Mouse (Mus musculus) heart, embryonic 13.5 days (tissue): ENCODE measurements around the gene Sept7. TPM values are rescaled to one million over a fixed set of nuclear protein-coding genes. Genes with fewer than 3 reads are reported as not detected.

Experiments used
- ATAC-seq: fragments of 200-750 bp; cut with Nextera tagmentation; 2 replicates; pipeline ENCODE4 v1.8.0; 2017; ENCODE audit warnings: moderate TSS enrichment; ENCODE audit not compliant: insufficient number of reproducible peaks, low FRiP score, low TSS enrichment; ENCODE audit errors: extremely low read depth
- H3K27ac ChIP-seq: fragments of 300-500 bp; sonication (generic); replicated peaks from 2 replicates; pipeline ENCODE4 v1.5.1; 2015; ENCODE audit warnings: moderate library complexity, mild to moderate bottlenecking, inconsistent platforms
- H3K27me3 ChIP-seq: fragments of 300-500 bp; sonication (generic); replicated peaks from 2 replicates; pipeline ENCODE4 v1.6.1; 2015; ENCODE audit warnings: mild to moderate bottlenecking, inconsistent platforms
- H3K36me3 ChIP-seq: fragments of 300-500 bp; sonication (generic); 2 replicates; pipeline ENCODE4 v1.6.1; 2015; ENCODE audit warnings: mild to moderate bottlenecking, inconsistent platforms
- H3K4me1 ChIP-seq: fragments of 300-500 bp; sonication (generic); 2 replicates; pipeline ENCODE4 v1.6.1; 2015; ENCODE audit warnings: inconsistent platforms
- H3K4me2 ChIP-seq: fragments of 300-500 bp; sonication (generic); 2 replicates; pipeline ENCODE4 v1.6.1; 2015; ENCODE audit warnings: inconsistent platforms, mild to moderate bottlenecking, moderate library complexity
- H3K4me3 ChIP-seq: fragments of 300-500 bp; sonication (generic); 2 replicates; pipeline ENCODE4 v1.5.1; 2015; ENCODE audit warnings: moderate library complexity, mild to moderate bottlenecking, inconsistent platforms
- H3K9ac ChIP-seq: fragments of 300-500 bp; sonication (generic); 2 replicates; pipeline ENCODE4 v1.6.1; 2015; ENCODE audit warnings: inconsistent platforms, mild to moderate bottlenecking, moderate library complexity
- H3K9me3 ChIP-seq: fragments of 300-500 bp; sonication (generic); 2 replicates; pipeline ENCODE4 v1.6.1; 2016; ENCODE audit warnings: inconsistent platforms
- WGBS: fragments of 180-500 bp; shearing (Covaris S2); methylation state at CpG from one replicate; pipeline ENCODE4 v1.1.7; 2015; ENCODE audit warnings: mixed read lengths; 5-methylcytosine and 5-hydroxymethylcytosine counted together
- polyA plus RNA-seq: library from polyadenylated mRNA; unstranded; fragments of >200 nt; fragmentation: Nextera tagmentation; extraction: Ambion mirVana; gene quantifications from 2 replicates; pipeline ENCODE4 v1.2.1, GENCODE M21; 2015

Gene Sept7
- polyA plus RNA-seq, 1 experiment from 2014 or later: 247 TPM

DNA sequence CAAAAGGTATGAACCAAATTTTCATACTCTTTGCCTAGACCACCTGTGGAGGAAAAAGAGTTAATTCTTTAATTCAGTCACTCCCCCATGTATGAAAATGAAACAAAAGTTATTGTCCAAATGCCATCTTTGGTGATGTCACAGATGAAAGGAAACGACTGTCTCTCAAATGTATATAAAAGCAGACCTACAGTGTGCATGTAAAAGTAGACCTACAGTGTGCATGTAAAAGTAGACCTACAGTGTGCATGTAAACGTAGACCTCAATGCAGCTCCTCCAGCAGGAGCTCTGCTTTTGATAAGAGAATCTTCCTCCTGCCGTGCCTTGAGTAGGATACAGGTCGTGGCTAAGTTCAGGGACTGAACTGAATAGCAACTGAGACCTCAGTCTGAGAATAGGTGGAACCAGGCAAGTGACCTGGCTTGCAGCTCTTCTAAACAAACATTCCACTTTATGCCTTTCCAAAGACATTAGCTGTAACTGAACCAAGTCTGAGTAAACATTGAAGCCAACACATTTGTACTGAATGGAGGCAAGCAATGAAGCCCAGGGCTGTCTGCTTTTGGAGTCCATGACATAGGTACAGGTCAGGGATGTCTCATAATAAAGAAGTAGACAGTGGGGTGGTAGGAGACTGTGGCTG, 75.6 kb downstream of the Sept7 start:
- Histone ChIP-seq H3K4me1 (no peaks in the 10 kb centered on the region), H3K9ac (no peak overlapping the region), H3K4me3 (no peak overlapping the region), H3K27ac (no peak overlapping the region), H3K4me2 (no peak overlapping the region), H3K9me3 (no peaks in the 10 kb centered on the region), H3K36me3 (no peaks in the 10 kb centered on the region), H3K27me3 (no peaks in the 10 kb centered on the region)
- ATAC-seq: no peak
- 74% methylated on average over 4 of the region's 4 CpGs for WGBS

DNA sequence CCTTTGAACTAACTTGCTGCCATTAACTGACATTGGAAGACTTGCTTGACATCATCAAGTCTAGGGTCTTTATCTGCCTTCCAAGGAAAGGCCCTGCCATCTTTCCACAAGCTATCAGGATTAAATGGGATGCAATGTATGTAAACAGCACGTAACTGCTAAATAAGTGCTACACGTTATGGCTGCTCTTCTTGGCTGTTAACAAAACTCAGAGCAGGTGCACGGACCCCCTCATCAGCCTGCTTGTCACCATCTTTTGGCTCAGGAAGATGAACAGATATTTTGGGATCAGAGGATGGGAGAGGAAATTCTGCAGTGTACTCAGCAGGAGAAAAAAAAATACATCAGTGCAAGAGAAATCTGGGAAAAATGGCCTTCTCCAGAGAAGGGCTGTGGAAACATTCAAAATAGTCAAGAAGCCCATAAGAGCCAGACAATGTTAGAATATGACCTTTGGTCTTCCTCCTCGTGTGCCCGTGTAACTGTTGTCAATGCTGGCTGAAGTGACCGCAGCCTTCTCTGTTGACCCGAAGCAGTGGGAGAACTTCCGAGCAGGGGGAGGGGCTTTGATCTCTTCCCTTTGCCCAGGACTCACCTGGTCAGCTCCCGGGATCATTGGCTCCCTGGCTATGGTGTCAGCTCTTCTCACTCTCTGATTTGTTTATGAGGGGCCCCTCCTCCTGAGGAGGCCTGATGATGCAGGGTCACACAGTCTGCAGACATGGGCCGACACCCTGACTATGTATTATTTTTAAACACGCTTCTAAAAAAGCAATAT, 76.9 kb downstream of the Sept7 start:
- H3K27me3 ChIP-seq: no peaks in the 10 kb centered on the region
- no peak for ATAC-seq

DNA sequence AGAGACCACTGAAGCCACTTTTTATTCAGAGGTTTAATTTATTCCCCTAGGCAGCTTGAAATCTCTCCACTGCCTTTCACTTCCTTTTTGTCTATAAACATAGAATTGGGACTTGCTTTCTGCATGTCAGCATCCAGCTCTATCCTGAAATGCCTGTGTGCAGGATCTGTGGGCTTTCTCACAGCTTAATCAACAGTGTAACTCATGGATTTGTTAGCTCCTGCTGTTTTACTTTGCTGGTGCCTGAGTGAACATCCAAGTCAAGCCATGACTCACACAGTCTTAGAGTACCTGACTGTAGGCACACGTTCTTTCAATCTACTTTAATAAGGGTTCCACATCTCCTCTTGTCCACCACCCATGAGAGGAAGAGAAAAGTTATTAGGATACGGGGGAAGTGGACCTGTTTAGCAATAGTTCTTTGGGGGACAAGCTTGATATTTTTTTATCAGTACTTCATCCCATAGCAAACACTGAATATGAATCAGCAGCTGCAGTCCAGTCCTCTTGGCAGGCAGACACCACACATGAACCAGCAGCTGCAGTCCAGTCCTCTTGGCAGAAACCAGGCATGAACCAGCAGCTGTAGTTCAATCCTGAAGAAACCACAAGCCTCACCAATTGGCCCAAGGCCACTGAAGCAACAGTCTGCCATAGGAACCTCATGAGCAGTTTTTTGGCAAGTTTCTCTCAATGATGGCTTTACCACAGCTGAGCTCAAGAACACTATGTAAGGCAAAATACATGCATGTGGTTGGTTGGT, 85.4 kb downstream of the Sept7 start:
- Histone ChIP-seq H3K9ac (no peak overlapping the region), H3K4me2 (no peak overlapping the region), H3K27ac (no peak overlapping the region), H3K36me3 (no peaks in the 10 kb centered on the region), H3K4me1 (peaks cover 7% of the 10 kb centered on the region), H3K9me3 (no peaks in the 10 kb centered on the region), H3K4me3 (no peak overlapping the region), H3K27me3 (no peaks in the 10 kb centered on the region)
- ATAC-seq: no peak
- 73% methylated on average over 2 of the region's 2 CpGs for WGBS

More for the DNA sequence above, 76.9 kb downstream of the Sept7 start:
- Histone ChIP-seq H3K9me3 (no peaks in the 10 kb centered on the region), H3K27ac (no peak overlapping the region), H3K4me2 (no peak overlapping the region), H3K4me1 (no peaks in the 10 kb centered on the region), H3K4me3 (no peak overlapping the region), H3K36me3 (no peaks in the 10 kb centered on the region), H3K9ac (no peak overlapping the region)
- 69% methylated on average over 11 of the region's 11 CpGs for WGBS

DNA sequence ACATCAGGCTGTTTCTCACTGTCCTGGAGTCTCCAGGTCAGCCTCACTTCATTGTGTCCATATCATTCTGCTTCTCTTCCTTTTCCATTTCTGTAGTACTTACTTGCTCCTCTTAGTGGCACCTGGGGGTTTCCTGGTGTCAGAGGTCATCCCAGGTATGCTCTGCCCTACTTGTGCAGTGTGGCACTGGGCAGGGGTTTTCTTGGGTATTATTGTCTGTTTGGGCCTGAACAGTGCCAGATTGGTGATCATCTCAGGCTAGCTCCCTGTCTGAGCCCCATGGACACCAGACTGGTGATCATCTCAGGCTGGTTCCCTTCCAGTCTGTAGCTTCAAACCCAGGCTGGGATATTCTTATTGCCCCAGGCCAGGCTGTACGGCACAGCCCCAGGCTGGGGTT, 88.2 kb downstream of the Sept7 start:
- Histone ChIP-seq H3K9ac (no peak overlapping the region), H3K27me3 (no peaks in the 10 kb centered on the region), H3K9me3 (no peaks in the 10 kb centered on the region), H3K4me3 (no peak overlapping the region), H3K36me3 (no peaks in the 10 kb centered on the region), H3K4me1 (0 out of 2 replicates have a peak, but pooled peaks cover under 1% of the 10 kb centered on the region), H3K27ac (no peak overlapping the region), H3K4me2 (no peak overlapping the region)
- WGBS: 52% methylated on average over 1 of the region's 1 CpGs
- ATAC-seq: no peak

DNA sequence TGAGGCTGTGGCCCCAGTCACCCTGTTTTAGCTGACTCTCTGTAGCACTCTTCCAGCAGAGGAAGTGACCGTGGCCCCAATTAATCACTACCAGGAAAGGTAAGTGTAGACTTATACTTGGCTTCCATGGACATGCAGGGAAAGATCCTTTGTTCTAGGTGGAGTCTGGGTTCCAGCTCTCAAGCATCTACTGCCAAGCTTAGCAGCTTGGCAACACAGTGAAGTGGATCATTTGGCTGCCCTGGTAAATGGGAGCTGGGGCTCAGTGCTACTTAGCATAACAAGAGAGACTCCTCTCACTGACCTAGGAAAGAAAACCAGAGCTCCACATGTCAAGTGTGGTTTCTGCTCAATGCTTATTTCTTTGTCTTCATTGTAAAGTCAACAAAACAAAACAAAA, 101.5 kb downstream of the Sept7 start:
- no peak overlapping the region for H3K4me3 ChIP-seq
- peaks cover 5% of the 10 kb centered on the region; the same call in 1 of the 2 replicates for H3K9me3 ChIP-seq
- no peaks in the 10 kb centered on the region for H3K36me3 ChIP-seq
- H3K27ac ChIP-seq: no peak overlapping the region
- no peak overlapping the region for H3K4me2 ChIP-seq
- no peaks in the 10 kb centered on the region for H3K27me3 ChIP-seq
- WGBS: 81% methylated on average over 1 of the region's 1 CpGs
- no peak overlapping the region for H3K9ac ChIP-seq
- no peaks in the 10 kb centered on the region for H3K4me1 ChIP-seq
- ATAC-seq: no peak

DNA sequence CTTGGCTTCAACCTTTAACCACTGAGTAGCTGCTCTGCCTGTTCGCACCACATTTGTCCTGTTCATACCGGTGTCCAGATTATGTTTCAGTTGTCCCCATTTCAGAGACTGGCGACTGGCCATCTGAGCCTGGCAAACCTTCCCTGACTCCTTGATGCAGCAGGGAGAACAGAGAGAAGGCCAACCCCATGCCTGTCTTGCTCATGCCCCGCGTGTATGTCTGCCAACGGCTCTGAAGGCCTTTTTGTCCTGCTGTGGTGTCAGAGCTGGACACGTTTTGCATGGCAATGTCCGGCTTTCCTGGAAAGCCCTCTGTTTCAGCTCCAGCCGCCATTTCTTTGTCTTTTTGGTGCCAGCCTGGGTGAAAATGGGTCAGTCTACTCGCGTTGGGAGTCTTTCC, 103.6 kb downstream of the Sept7 start:
- no peaks in the 10 kb centered on the region for H3K4me1 ChIP-seq
- no peak overlapping the region for H3K4me3 ChIP-seq
- no peak overlapping the region for H3K27ac ChIP-seq
- H3K27me3 ChIP-seq: no peaks in the 10 kb centered on the region
- no peak for ATAC-seq
- no peak overlapping the region for H3K4me2 ChIP-seq
- H3K36me3 ChIP-seq: no peaks in the 10 kb centered on the region
- H3K9me3 ChIP-seq: peaks cover 5% of the 10 kb centered on the region; the same call in 1 of the 2 replicates
- no peak overlapping the region for H3K9ac ChIP-seq
- 84% methylated on average over 11 of the region's 11 CpGs for WGBS

DNA sequence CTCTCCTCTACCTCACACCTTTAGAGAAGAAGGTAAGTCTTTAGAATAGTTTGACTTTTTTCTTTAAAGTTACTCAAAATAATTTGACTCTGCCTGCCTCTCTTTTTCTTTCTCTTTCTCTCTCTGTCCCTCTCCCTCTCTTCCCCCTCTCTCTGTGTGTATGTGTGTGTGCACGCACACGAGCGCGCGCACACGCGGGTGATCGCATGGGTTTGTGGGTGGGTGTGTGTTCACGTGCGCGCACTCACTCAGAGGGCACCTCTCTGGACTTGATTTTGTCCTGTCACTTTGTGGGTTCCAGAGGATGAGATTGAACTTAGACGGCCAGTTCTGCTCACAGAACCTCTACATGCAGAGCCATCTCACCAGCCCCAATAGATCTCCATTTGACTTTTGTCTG, 105.3 kb downstream of the Sept7 start:
- Histone ChIP-seq H3K27me3 (no peaks in the 10 kb centered on the region), H3K4me2 (no peak overlapping the region), H3K4me3 (no peak overlapping the region), H3K9ac (no peak overlapping the region), H3K4me1 (no peaks in the 10 kb centered on the region), H3K27ac (no peak overlapping the region), H3K36me3 (no peaks in the 10 kb centered on the region), H3K9me3 (peaks cover 5% of the 10 kb centered on the region; the same call in 1 of the 2 replicates)
- no peak for ATAC-seq
- WGBS: 94% methylated on average over 12 of the region's 12 CpGs

DNA sequence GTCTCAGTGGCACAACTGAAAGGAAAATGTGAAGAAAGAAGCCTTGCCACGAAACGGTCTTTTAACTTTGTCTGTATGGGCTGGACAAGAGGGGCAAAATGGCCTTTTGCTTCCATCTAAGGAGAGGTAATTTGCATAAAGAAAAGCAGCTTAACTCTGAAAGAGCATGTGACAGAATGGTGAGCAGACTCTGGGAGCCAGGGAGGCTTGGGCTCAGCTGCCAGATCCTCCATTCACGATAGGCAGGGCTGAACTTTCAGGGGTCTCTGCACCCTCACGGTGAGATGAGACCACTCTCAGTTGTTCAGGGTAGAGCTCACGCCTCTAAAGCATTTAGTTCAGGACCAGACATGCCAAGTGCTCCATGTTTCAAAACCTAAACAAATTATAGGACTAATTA, 105.8 kb downstream of the Sept7 start:
- 75% methylated on average over 5 of the region's 5 CpGs for WGBS
- H3K9ac ChIP-seq: no peak overlapping the region
- no peak overlapping the region for H3K27ac ChIP-seq
- no peaks in the 10 kb centered on the region for H3K4me1 ChIP-seq
- no peak for ATAC-seq
- no peak overlapping the region for H3K4me2 ChIP-seq
- no peaks in the 10 kb centered on the region for H3K27me3 ChIP-seq
- peaks cover 5% of the 10 kb centered on the region; the same call in 1 of the 2 replicates for H3K9me3 ChIP-seq
- no peak overlapping the region for H3K4me3 ChIP-seq
- H3K36me3 ChIP-seq: no peaks in the 10 kb centered on the region

Other genes starting within 250 kb of the Sept7 start
- not detected in 2 replicates for gene Gm10181, start 163.0 kb upstream of the Sept7 start, polyA plus RNA-seq
- gene Herpud2, start 100.6 kb upstream of the Sept7 start, polyA plus RNA-seq: 25.9 and 27.7 TPM in 2 replicates
- gene Eepd1, start 229.1 kb downstream of the Sept7 start, polyA plus RNA-seq: 21.4 and 23.2 TPM in 2 replicates